Mouse (Mus musculus) neural tube, embryonic 15.5 days (tissue): ENCODE measurements at regions not wholly inside any gene's neighbourhood (a gene's known extent, or its start where the extent isn't known, plus 50 kb on each side); places are given as distances from the start of the nearest gene placed in this dataset.
"Not testable (repeated sequence)": the region's sequence is repeated elsewhere in the genome, so short reads cannot be mapped to it uniquely, and the experiment has no call there.

ENCODE experiments used
- ATAC-seq: fragments of 200-750 bp; cut with Nextera tagmentation; 2 replicates; pipeline ENCODE4 v1.8.0; 2017; ENCODE audit warnings: mild to moderate bottlenecking, moderate TSS enrichment, moderate library complexity; ENCODE audit not compliant: low FRiP score
- H3K27ac ChIP-seq: fragments of 300-500 bp; sonication (generic); replicated peaks from 2 replicates; pipeline ENCODE4 v1.5.1; 2015; ENCODE audit warnings: mild to moderate bottlenecking, inconsistent platforms
- H3K27me3 ChIP-seq: fragments of 300-500 bp; sonication (generic); replicated peaks from 2 replicates; pipeline ENCODE4 v1.6.1; 2015; ENCODE audit warnings: inconsistent platforms
- H3K36me3 ChIP-seq: fragments of 300-500 bp; sonication (generic); 2 replicates; pipeline ENCODE4 v1.6.1; 2015; ENCODE audit warnings: inconsistent platforms
- H3K4me1 ChIP-seq: fragments of 300-500 bp; sonication (generic); 2 replicates; pipeline ENCODE4 v1.6.1; 2015; ENCODE audit warnings: inconsistent platforms
- H3K4me2 ChIP-seq: fragments of 300-500 bp; sonication (generic); 2 replicates; pipeline ENCODE4 v1.6.1; 2015; ENCODE audit warnings: inconsistent platforms, mild to moderate bottlenecking, moderate library complexity
- H3K4me3 ChIP-seq: fragments of 300-500 bp; sonication (generic); replicated peaks from 2 replicates; pipeline ENCODE4 v1.5.1; 2015; ENCODE audit warnings: mild to moderate bottlenecking, inconsistent platforms
- H3K9ac ChIP-seq: fragments of 300-500 bp; sonication (generic); replicated peaks from 2 replicates; pipeline ENCODE4 v1.6.1; 2015; ENCODE audit warnings: mild to moderate bottlenecking, inconsistent platforms
- H3K9me3 ChIP-seq: fragments of 300-500 bp; sonication (generic); replicated peaks from 2 replicates; pipeline ENCODE4 v1.6.1; 2016; ENCODE audit warnings: inconsistent platforms
- WGBS: fragments of 180-500 bp; shearing (Covaris S2); methylation state at CpG from one replicate; pipeline ENCODE4 v1.1.7; 2015; ENCODE audit warnings: mixed read lengths; 5-methylcytosine and 5-hydroxymethylcytosine counted together

DNA sequence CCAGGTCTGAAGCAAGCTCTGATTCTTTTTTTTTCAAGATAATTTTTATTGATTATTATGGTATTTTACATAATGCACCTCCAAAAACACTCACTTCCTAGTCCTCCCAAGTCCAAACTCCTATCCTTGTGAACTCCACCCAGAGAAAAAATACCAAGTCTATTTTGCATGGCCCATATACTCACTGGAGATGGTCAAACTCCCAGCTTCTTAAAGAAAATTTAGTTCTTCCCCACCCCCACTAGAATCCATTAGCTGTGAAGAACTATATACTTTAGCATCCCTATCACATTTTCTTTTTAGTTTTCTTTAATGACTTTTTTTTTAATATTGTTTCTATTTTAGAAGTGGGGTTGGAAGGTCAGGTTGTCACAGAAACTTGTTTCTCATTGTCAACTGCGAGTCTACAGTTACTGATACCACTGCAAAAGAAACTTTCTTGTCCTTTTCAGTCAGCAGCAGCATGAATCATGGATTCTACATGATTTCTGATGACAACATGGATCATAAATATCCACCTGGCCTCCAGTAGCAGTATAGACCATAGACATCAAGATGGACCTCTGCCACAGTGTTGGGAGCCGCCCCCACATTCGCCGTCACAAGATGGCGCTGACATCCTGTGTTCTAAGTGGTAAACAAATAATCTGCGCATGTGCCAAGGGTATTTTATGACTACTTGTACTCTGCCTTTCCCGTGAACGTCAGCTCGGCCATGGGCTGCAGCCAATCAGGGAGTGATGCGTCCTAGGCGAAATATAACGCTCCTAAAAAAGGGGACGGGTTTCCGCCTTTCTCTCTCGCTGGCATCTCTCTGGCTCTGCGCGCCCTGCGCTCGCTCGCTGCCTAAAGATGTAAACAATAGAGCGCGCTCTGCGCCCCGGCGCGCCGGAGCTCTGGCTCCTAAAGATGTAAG lies 69.0 kb downstream of the Pgr15l start:
- not testable (repeated sequence) for H3K9me3 ChIP-seq, H3K36me3 ChIP-seq, H3K27ac ChIP-seq, H3K27me3 ChIP-seq, H3K9ac ChIP-seq, H3K4me1 ChIP-seq
- 51% methylated on average over 24 of the region's 27 CpGs for WGBS
- Histone ChIP-seq H3K4me2 (peak overlapping the region; percentile 46; the same call in 1 of the 2 replicates), H3K4me3 (peak overlapping the region; percentile 25)
- ATAC-seq: peak; percentile 47; the same call in 1 of the 2 replicates

DNA sequence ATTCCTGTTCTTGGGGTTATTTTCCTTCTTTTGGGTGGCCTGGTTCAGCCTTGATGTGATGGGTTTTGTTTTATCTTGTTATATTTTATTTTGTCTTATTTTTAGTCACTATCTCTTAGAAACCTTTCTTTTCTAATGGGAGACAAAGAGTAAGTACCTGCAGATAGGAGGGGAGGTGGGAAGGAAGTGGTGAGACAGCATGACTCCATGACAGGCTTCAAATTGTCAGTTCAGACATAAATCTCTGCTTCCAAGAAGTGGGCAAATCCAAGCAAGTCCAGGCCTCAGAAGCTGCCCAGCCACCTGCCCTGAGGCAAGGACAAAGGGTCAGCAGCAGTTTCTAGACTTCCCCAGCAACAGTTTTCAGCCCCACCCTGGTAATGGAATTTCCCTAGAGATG lies 69.8 kb downstream of the Pgr15l start:
- no peak for ATAC-seq
- no peaks in the 10 kb centered on the region for H3K36me3 ChIP-seq
- peak overlapping the region; percentile 46 for H3K4me2 ChIP-seq
- no peaks in the 10 kb centered on the region for H3K9me3 ChIP-seq
- H3K27ac ChIP-seq: no peak overlapping the region
- no peaks in the 10 kb centered on the region for H3K27me3 ChIP-seq
- H3K4me3 ChIP-seq: peak overlapping the region; percentile 25
- H3K4me1 ChIP-seq: 0 out of 2 replicates have a peak, but pooled peaks cover 3% of the 10 kb centered on the region
- no peak overlapping the region for H3K9ac ChIP-seq

DNA sequence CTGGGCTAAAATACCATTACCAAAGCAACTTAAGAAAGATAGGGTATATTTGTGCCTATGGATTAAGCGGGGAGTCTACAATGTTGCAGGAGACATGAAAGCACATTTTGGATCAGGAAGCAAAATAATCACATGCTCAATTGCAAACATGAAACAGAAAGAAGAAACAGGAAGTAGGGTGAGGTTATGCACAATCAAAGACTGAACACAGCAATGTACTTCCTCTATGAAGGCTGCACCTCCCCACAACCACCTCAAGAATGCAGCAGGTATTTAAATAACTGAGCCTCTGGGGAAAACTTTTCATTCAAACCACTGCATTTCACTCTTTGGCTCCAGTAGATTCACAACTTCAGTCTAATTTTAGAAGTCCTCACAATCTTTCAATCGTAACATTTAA lies 83.8 kb downstream of the Pgr15l start:
- no peak overlapping the region for H3K27ac ChIP-seq
- H3K9me3 ChIP-seq: no peaks in the 10 kb centered on the region
- H3K27me3 ChIP-seq: no peaks in the 10 kb centered on the region
- no peak overlapping the region for H3K4me3 ChIP-seq
- no peaks in the 10 kb centered on the region for H3K36me3 ChIP-seq
- no peaks in the 10 kb centered on the region for H3K4me1 ChIP-seq
- no peak for ATAC-seq
- no peak overlapping the region for H3K4me2 ChIP-seq
- no peak overlapping the region for H3K9ac ChIP-seq
- 93% methylated on average over 2 of the region's 2 CpGs for WGBS
